Comparison of ENCODE assay signal across 19 mouse cellular contexts in genomic region chr3:88338316-88338715, GRCm38 (mm10). TPM values are rescaled to one million over a fixed set of nuclear protein-coding genes. Genes with fewer than 3 reads are reported as not detected.
DNase-seq lines count a peak whose midpoint lies in the region; ATAC-seq and TF ChIP-seq lines count a peak whose summit lies in the region.
"Had no signal": no experiment of that assay in that cellular context is flagged by ENCODE, and none has a peak within 500 bp of the region (broad histone marks: within the 10 kb centered on the region; RNA-seq: fewer than 3 reads in every experiment).

No protein-coding gene starts in this region.

- H3K36me3 ChIP-seq in neural tube, embryonic 11.5 days (ENCODE audit: control insufficient read depth, insufficient read depth, low read length): peaks cover 10% of the 10 kb centered on the region
- peaks cover 18% of the 10 kb centered on the region for H3K36me3 ChIP-seq in neural tube, embryonic 15.5 days
- H3K36me3 ChIP-seq in liver, embryonic 13.5 days: peaks cover 26% of the 10 kb centered on the region
- peaks cover 28% of the 10 kb centered on the region for H3K36me3 ChIP-seq in myocyte (ENCODE audit: control insufficient read depth, insufficient read depth)

- no peak for ATAC-seq in neural tube, embryonic 11.5 days (ENCODE audit: insufficient read depth, low FRiP score, low TSS enrichment)
- ATAC-seq in neural tube, embryonic 15.5 days (ENCODE audit: low FRiP score): no peak
- ATAC-seq in liver, embryonic 13.5 days (ENCODE audit: low read depth): peak; percentile 66
- ATAC-seq: CD4-positive, CD25-positive, alpha-beta regulatory T cell, adult 4 months; forebrain, embryonic 14.5 days had no signal

- no peaks in the 10 kb centered on the region for H3K9me3 ChIP-seq in neural tube, embryonic 11.5 days (ENCODE audit: control insufficient read depth, low read length)
- H3K9me3 ChIP-seq in neural tube, embryonic 15.5 days (replicated peaks): no peaks in the 10 kb centered on the region
- H3K9me3 ChIP-seq in liver, embryonic 13.5 days (replicated peaks): no peaks in the 10 kb centered on the region
- H3K9me3 ChIP-seq: embryonic facial prominence, embryonic 15.5 days; hindbrain, embryonic 13.5 days; neural tube, embryonic 13.5 days had no signal

- no peak overlapping the region for H3K9ac ChIP-seq in neural tube, embryonic 11.5 days (ENCODE audit: low read length)
- H3K9ac ChIP-seq in neural tube, embryonic 15.5 days (replicated peaks): no peak overlapping the region
- peak overlapping the region; percentile 90 for H3K9ac ChIP-seq in liver, embryonic 13.5 days
- H3K9ac ChIP-seq: embryonic facial prominence, embryonic 15.5 days had no signal

- H3K4me1 ChIP-seq in neural tube, embryonic 11.5 days (ENCODE audit: control insufficient read depth, insufficient read depth, low read length): peaks cover 10% of the 10 kb centered on the region; the same call in 1 of the 2 replicates
- peaks cover 34% of the 10 kb centered on the region for H3K4me1 ChIP-seq in neural tube, embryonic 15.5 days
- peaks cover 66% of the 10 kb centered on the region for H3K4me1 ChIP-seq in liver, embryonic 13.5 days (replicated peaks)

- peak; percentile 5 for DNase-seq in neural tube, embryonic 11.5 days (ENCODE audit: low spot score)
- DNase-seq in c-Kit-positive CD71-positive TER-119-positive erythroid progenitor cells, embryonic 14.5 days (ENCODE audit: low spot score): peak; percentile 68
- DNase-seq in liver, embryonic 13.5 days: peak; percentile 68
- no peak for DNase-seq in urinary bladder, postnatal 36 days (ENCODE audit: low spot score in 2 of 2)
- no peak for DNase-seq in lung, postnatal 14 days
- DNase-seq in kidney, postnatal 14 days: no peak
- DNase-seq: adrenal gland, postnatal 10 days; cerebellum, adult 9-10 months; embryo, embryonic 11 days; left cerebral cortex, postnatal 4 days; lung, adult 2 months; thymus, postnatal 4 days had no signal

- H3ac ChIP-seq in myocyte (ENCODE audit: control insufficient read depth, insufficient read length): no peak overlapping the region

- no peak overlapping the region for H3K4me3 ChIP-seq in neural tube, embryonic 11.5 days (ENCODE audit: low read depth, low read length)
- H3K4me3 ChIP-seq in neural tube, embryonic 15.5 days (replicated peaks): no peak overlapping the region
- peak overlapping the region; percentile 77 for H3K4me3 ChIP-seq in liver, embryonic 13.5 days (replicated peaks)
- peak overlapping the region; percentile 92 for H3K4me3 ChIP-seq in myocyte

- no peaks in the 10 kb centered on the region for H3K27me3 ChIP-seq in neural tube, embryonic 11.5 days (ENCODE audit: control insufficient read depth, insufficient read depth, low read length)
- H3K27me3 ChIP-seq in neural tube, embryonic 15.5 days (replicated peaks): no peaks in the 10 kb centered on the region
- H3K27me3 ChIP-seq in liver, embryonic 13.5 days: no peaks in the 10 kb centered on the region
- no peaks in the 10 kb centered on the region for H3K27me3 ChIP-seq in myocyte (ENCODE audit: control insufficient read depth, insufficient read depth, insufficient read length)
- H3K27me3 ChIP-seq: embryonic facial prominence, embryonic 15.5 days; hindbrain, embryonic 13.5 days; neural tube, embryonic 13.5 days had no signal

- H3K4me2 ChIP-seq in neural tube, embryonic 11.5 days (ENCODE audit: low read depth): no peak overlapping the region
- H3K4me2 ChIP-seq in neural tube, embryonic 15.5 days: no peak overlapping the region
- peak overlapping the region; percentile 81 for H3K4me2 ChIP-seq in liver, embryonic 13.5 days
- no peak overlapping the region for H3K4me2 ChIP-seq in myocyte (ENCODE audit: low read depth)

- 94% methylated on average over 7 of the region's 7 CpGs for WGBS in neural tube, embryonic 11.5 days
- WGBS in neural tube, embryonic 15.5 days: 94% methylated on average over 7 of the region's 7 CpGs
- WGBS in liver, embryonic 13.5 days (ENCODE audit: insufficient replicate concordance): 19% methylated on average over 7 of the region's 7 CpGs

- H3K27ac ChIP-seq in neural tube, embryonic 11.5 days (ENCODE audit: low read depth, low read length): no peak overlapping the region
- no peak overlapping the region for H3K27ac ChIP-seq in neural tube, embryonic 15.5 days (replicated peaks)
- H3K27ac ChIP-seq in liver, embryonic 13.5 days: peak overlapping the region; percentile 97
- H3K27ac ChIP-seq: embryonic facial prominence, embryonic 15.5 days; hindbrain, embryonic 13.5 days; neural tube, embryonic 13.5 days had no signal

- TF ChIP-seq POLR2A in myocyte (IDR thresholded peaks at IDR 0.05; ENCODE audit: insufficient read length, low read depth): no peak

- H3K79me2 ChIP-seq in myocyte (ENCODE audit: control insufficient read depth, insufficient read depth): peaks cover 65% of the 10 kb centered on the region

TF ChIP-seq in myocyte, 11 proteins besides CTCF, POLR2A, EP300 and RAD21:
- no peak for TF ChIP-seq MAX (IDR thresholded peaks at IDR 0.05; ENCODE audit: low read depth)
- no peak for TF ChIP-seq POLR2AphosphoS2 (IDR thresholded peaks at IDR 0.05; ENCODE audit: insufficient read length, low read depth)
- TF ChIP-seq USF1 (IDR thresholded peaks at IDR 0.05; ENCODE audit: low read depth): no peak
- TF ChIP-seq REST (IDR thresholded peaks at IDR 0.05; ENCODE audit: insufficient read depth, insufficient read length): no peak
- no peak for TF ChIP-seq TCF3 (IDR thresholded peaks at IDR 0.05; ENCODE audit: insufficient read length, low read depth)
- no peak for TF ChIP-seq SRF (IDR thresholded peaks at IDR 0.05; ENCODE audit: control insufficient read depth, insufficient read length, low read depth)
- no peak for TF ChIP-seq E2F4 (IDR thresholded peaks at IDR 0.05; ENCODE audit: insufficient read depth)
- TF ChIP-seq MYOG (IDR thresholded peaks at IDR 0.05; ENCODE audit: control insufficient read depth in 1 of 3, insufficient read depth in 1 of 3, insufficient read length in 2 of 3, low read depth in 2 of 3): no peak
- no peak for TF ChIP-seq CEBPB (IDR thresholded peaks at IDR 0.05; ENCODE audit: insufficient read depth, poor library complexity, severe bottlenecking)
- no peak for TF ChIP-seq TCF12 (IDR thresholded peaks at IDR 0.05; ENCODE audit: insufficient read depth, poor library complexity, severe bottlenecking)
- TF ChIP-seq MYOD1 (IDR thresholded peaks at IDR 0.05; ENCODE audit: control insufficient read depth in 1 of 3, insufficient read length in 2 of 3, low read depth in 2 of 3): no peak

RNA-seq across cellular contexts. Expression of gene Smg5, which starts 2.3 kb away (rescaled TPM):
- polyA plus RNA-seq in neural tube, embryonic 11.5 days (2014; fragmentation: Nextera tagmentation; extraction: Ambion mirVana): 48.8 and 57.2 TPM in 2 replicates
- polyA plus RNA-seq in neural tube, embryonic 15.5 days (2015; fragmentation: Nextera tagmentation; extraction: Ambion mirVana): 57.7 and 60.8 TPM in 2 replicates
- 31.8 and 33.2 TPM in 2 replicates for polyA plus RNA-seq in liver, embryonic 13.5 days (2015; fragmentation: Nextera tagmentation; extraction: Ambion mirVana)
- polyA plus RNA-seq in myocyte (2012; fragmentation: generic; extraction: Trizol): 53.5 TPM

RNA-seq across cellular contexts. Expression of gene Tmem79, which starts 2.4 kb away (rescaled TPM):
- polyA plus RNA-seq in neural tube, embryonic 11.5 days (2014; fragmentation: Nextera tagmentation; extraction: Ambion mirVana): 1.7 and 2.1 TPM in 2 replicates
- 1.9 and 3.3 TPM in 2 replicates for polyA plus RNA-seq in neural tube, embryonic 15.5 days (2015; fragmentation: Nextera tagmentation; extraction: Ambion mirVana)
- polyA plus RNA-seq in liver, embryonic 13.5 days (2015; fragmentation: Nextera tagmentation; extraction: Ambion mirVana): 1.5 TPM in 2 replicates
- 2.3 TPM for polyA plus RNA-seq in myocyte (2012; fragmentation: generic; extraction: Trizol)

RNA-seq across cellular contexts. Expression of gene Glmp, which starts 13.5 kb away (rescaled TPM):
- 70.5 and 84.5 TPM in 2 replicates for polyA plus RNA-seq in neural tube, embryonic 11.5 days (2014; fragmentation: Nextera tagmentation; extraction: Ambion mirVana)
- 102 and 129 TPM in 2 replicates for polyA plus RNA-seq in neural tube, embryonic 15.5 days (2015; fragmentation: Nextera tagmentation; extraction: Ambion mirVana)
- 89.4 and 92.9 TPM in 2 replicates for polyA plus RNA-seq in liver, embryonic 13.5 days (2015; fragmentation: Nextera tagmentation; extraction: Ambion mirVana)
- 171 TPM for polyA plus RNA-seq in myocyte (2012; fragmentation: generic; extraction: Trizol)

RNA-seq across cellular contexts. Expression of gene Paqr6, which starts 26.1 kb away (rescaled TPM):
- 1.1 and 1.2 TPM in 2 replicates for polyA plus RNA-seq in neural tube, embryonic 11.5 days (2014; fragmentation: Nextera tagmentation; extraction: Ambion mirVana)
- 1.6 and 2.5 TPM in 2 replicates for polyA plus RNA-seq in neural tube, embryonic 15.5 days (2015; fragmentation: Nextera tagmentation; extraction: Ambion mirVana)
- 7.5 and 7.7 TPM in 2 replicates for polyA plus RNA-seq in liver, embryonic 13.5 days (2015; fragmentation: Nextera tagmentation; extraction: Ambion mirVana)
- polyA plus RNA-seq in myocyte (2012; fragmentation: generic; extraction: Trizol): not detected
- polyA plus RNA-seq: CD4-positive, CD25-positive, alpha-beta regulatory T cell, adult 4 months had no signal

RNA-seq across cellular contexts. Expression of gene Bglap3, which starts 34.2 kb away (rescaled TPM):
- polyA plus RNA-seq in neural tube, embryonic 11.5 days (2014; fragmentation: Nextera tagmentation; extraction: Ambion mirVana): 0.31 TPM in 1 of 2 replicates, not detected in the other
- polyA plus RNA-seq in neural tube, embryonic 15.5 days (2015; fragmentation: Nextera tagmentation; extraction: Ambion mirVana): 0.15 and 0.28 TPM in 2 replicates
- polyA plus RNA-seq in liver, embryonic 13.5 days (2015; fragmentation: Nextera tagmentation; extraction: Ambion mirVana): 0.17 and 0.29 TPM in 2 replicates
- polyA plus RNA-seq in myocyte (2012; fragmentation: generic; extraction: Trizol): 0.95 TPM
- polyA plus RNA-seq: CD4-positive, CD25-positive, alpha-beta regulatory T cell, adult 4 months; forebrain, embryonic 14.5 days; hindbrain, embryonic 13.5 days; neural tube, embryonic 13.5 days had no signal

Comparison
In these comparisons a context has a peak if more than half of its experiments do, and no peak if none do; other contexts are left out.
1. DNase-seq: peak in neural tube, embryonic 11.5 days (single experiment), c-Kit-positive CD71-positive TER-119-positive erythroid progenitor cells, embryonic 14.5 days (single experiment) and liver, embryonic 13.5 days (single experiment); none in urinary bladder, postnatal 36 days (0 of 2), lung, postnatal 14 days (single experiment) and kidney, postnatal 14 days (single experiment).
2. H3K4me3 ChIP-seq: peak in liver, embryonic 13.5 days (single experiment) and myocyte (single experiment); none in neural tube, embryonic 11.5 days (single experiment) and neural tube, embryonic 15.5 days (single experiment).